Mouse (Mus musculus): Measurements from ENCODE around the gene Asb15. TPM values are rescaled to one million over a fixed set of nuclear protein-coding genes. Genes with fewer than 3 reads are reported as not detected.

The Asb15 gene
- polyA plus RNA-seq, 1 experiment, result not detected

DNA sequence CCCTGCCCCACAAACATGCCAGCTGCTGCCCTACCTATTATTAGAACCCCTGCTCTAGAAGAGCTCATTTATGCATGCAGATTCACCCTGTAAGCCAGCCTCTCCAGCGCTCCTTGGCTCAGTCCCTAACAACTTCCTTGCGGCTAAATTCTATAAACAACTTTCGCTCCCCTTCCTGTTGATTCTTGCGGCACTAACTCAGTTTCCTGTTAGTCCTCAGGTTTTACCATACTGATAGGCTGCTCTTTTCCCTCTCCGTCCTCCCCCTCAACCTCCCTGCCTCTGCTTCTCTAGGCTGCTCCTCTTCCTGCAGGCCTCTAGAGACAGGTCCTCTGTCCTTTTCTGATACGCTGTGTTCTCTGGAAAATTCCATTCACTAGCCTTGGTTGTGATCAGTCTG lies 43.2 kb downstream of the Asb15 start:
- no peak for TF ChIP-seq POLR2A (IDR thresholded peaks at IDR 0.05; ENCODE audit: borderline replicate concordance, control insufficient read depth, low read depth, low read length)
- no peak for TF ChIP-seq CTCF (IDR thresholded peaks at IDR 0.05; ENCODE audit: control insufficient read depth, insufficient read depth, low read length)
- H3K27ac ChIP-seq (ENCODE audit: control insufficient read depth, insufficient read depth, low read depth, low read length, poor library complexity), result no peak overlapping the region
- 49% methylated on average over 6 of the region's 6 CpGs for WGBS

GRCm38 (mm10) chr6:24572431-24572830 lies 44.5 kb downstream of the Asb15 start:
- Histone ChIP-seq H3K4me3 (replicated peaks; ENCODE audit: control insufficient read depth, low read depth, low read length) (no peak overlapping the region), H3K4me1 (ENCODE audit: control insufficient read depth, insufficient read depth, low read length) (no peaks in the 10 kb centered on the region), H3K27ac (ENCODE audit: control insufficient read depth, insufficient read depth, low read depth, low read length, poor library complexity) (no peak overlapping the region)
- WGBS, result 86% methylated on average over 14 of the region's 14 CpGs
- TF ChIP-seq POLR2A (IDR thresholded peaks at IDR 0.05; ENCODE audit: borderline replicate concordance, control insufficient read depth, low read depth, low read length), result no peak
- no peak for TF ChIP-seq CTCF (IDR thresholded peaks at IDR 0.05; ENCODE audit: control insufficient read depth, insufficient read depth, low read length)

More for the DNA sequence above, 43.2 kb downstream of the Asb15 start:
- Histone ChIP-seq H3K4me3 (replicated peaks; ENCODE audit: control insufficient read depth, low read depth, low read length) (no peak overlapping the region), H3K4me1 (ENCODE audit: control insufficient read depth, insufficient read depth, low read length) (no peaks in the 10 kb centered on the region)

GRCm38 (mm10) chr6:24573319-24573718 lies 45.4 kb downstream of the Asb15 start:
- H3K4me1 ChIP-seq (ENCODE audit: control insufficient read depth, insufficient read depth, low read length), result no peaks in the 10 kb centered on the region

DNA sequence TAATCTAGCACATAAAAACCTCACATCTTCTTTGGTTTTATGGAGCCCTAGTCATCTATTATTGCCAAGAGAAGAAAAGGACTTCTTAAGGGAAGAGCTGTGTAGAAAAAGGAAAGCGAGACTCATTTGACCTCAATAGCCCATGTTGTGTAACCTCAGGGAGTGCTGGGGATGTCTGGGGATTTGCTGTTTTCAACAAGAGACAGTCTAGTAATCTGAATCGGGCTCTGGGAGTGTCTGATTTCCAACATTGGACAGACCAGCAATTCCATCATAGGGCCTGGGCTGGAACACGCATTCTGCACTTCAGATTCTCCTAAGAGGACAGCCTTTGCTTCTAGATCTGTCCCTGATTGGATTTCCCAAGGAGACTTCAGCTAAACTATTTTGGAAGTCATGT lies 55.5 kb downstream of the Asb15 start:
- no peak overlapping the region for H3K27ac ChIP-seq (ENCODE audit: control insufficient read depth, insufficient read depth, low read depth, low read length, poor library complexity)
- TF ChIP-seq POLR2A (IDR thresholded peaks at IDR 0.05; ENCODE audit: borderline replicate concordance, control insufficient read depth, low read depth, low read length) (no peak), CTCF (IDR thresholded peaks at IDR 0.05; ENCODE audit: control insufficient read depth, insufficient read depth, low read length) (no peak)
- no peak overlapping the region for H3K4me3 ChIP-seq (replicated peaks; ENCODE audit: control insufficient read depth, low read depth, low read length)
- no peaks in the 10 kb centered on the region for H3K4me1 ChIP-seq (ENCODE audit: control insufficient read depth, insufficient read depth, low read length)
- 76% methylated on average over 3 of the region's 3 CpGs for WGBS

More at GRCm38 (mm10) chr6:24573319-24573718, 45.4 kb downstream of the Asb15 start:
- H3K4me3 ChIP-seq (replicated peaks; ENCODE audit: control insufficient read depth, low read depth, low read length), result no peak overlapping the region
- TF ChIP-seq POLR2A (IDR thresholded peaks at IDR 0.05; ENCODE audit: borderline replicate concordance, control insufficient read depth, low read depth, low read length) (no peak), CTCF (IDR thresholded peaks at IDR 0.05; ENCODE audit: control insufficient read depth, insufficient read depth, low read length) (no peak)
- H3K27ac ChIP-seq (ENCODE audit: control insufficient read depth, insufficient read depth, low read depth, low read length, poor library complexity), result no peak overlapping the region

DNA sequence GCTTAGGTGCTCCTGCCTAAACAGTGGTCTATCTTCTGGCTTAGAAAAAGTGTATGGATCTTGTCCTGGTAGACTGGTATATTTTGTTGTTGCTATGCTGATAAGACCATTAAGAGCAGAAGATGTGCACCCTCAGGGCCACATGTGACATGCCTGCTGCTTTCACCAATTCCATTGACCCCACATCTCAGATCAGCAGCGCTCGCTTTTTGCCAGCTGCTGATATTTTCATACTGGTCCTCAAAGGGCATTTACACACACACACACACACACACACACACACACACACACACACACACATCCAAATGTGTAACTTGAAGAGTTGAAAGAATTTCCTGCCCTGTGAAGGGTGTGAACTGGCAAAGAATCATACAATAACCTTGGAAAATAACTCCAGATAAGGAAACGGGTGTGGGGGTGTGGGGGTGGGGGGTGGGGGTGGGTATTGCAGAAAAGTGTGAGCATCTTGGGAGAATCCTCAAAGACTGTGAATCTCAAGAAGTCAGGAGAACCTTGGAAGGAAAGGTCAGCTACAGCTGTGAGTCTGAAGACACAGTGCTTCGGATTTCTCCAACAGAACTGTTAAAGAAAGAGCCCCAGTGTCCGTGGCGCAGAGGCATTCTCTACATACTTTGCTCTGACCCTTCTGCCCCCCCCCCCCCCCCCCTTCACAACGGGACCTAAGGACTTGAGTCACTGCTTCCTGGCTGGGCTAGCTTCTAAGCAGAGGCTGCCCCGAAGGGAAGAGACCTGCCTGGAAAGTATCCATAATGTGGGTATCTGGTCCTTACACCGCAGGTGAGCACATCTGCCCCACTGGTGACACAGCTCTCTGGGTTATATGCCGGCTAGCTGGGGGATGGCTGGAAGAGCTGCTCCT lies 57.7 kb downstream of the Asb15 start:
- H3K4me1 ChIP-seq (ENCODE audit: control insufficient read depth, insufficient read depth, low read length), result no peaks in the 10 kb centered on the region
- no peak overlapping the region for H3K27ac ChIP-seq (ENCODE audit: control insufficient read depth, insufficient read depth, low read depth, low read length, poor library complexity)
- TF ChIP-seq POLR2A (IDR thresholded peaks at IDR 0.05; ENCODE audit: borderline replicate concordance, control insufficient read depth, low read depth, low read length), result no peak
- no peak for TF ChIP-seq CTCF (IDR thresholded peaks at IDR 0.05; ENCODE audit: control insufficient read depth, insufficient read depth, low read length)
- WGBS, result 67% methylated on average over 10 of the region's 10 CpGs
- no peak overlapping the region for H3K4me3 ChIP-seq (replicated peaks; ENCODE audit: control insufficient read depth, low read depth, low read length)

GRCm38 (mm10) chr6:24586885-24587284 lies 58.9 kb downstream of the Asb15 start:
- H3K27ac ChIP-seq (ENCODE audit: control insufficient read depth, insufficient read depth, low read depth, low read length, poor library complexity), result no peak overlapping the region
- 51% methylated on average over 3 of the region's 3 CpGs for WGBS
- no peak overlapping the region for H3K4me3 ChIP-seq (replicated peaks; ENCODE audit: control insufficient read depth, low read depth, low read length)
- TF ChIP-seq CTCF (IDR thresholded peaks at IDR 0.05; ENCODE audit: control insufficient read depth, insufficient read depth, low read length), result no peak
- TF ChIP-seq POLR2A (IDR thresholded peaks at IDR 0.05; ENCODE audit: borderline replicate concordance, control insufficient read depth, low read depth, low read length), result no peak
- H3K4me1 ChIP-seq (ENCODE audit: control insufficient read depth, insufficient read depth, low read length), result no peaks in the 10 kb centered on the region

GRCm38 (mm10) chr6:24590282-24590681 lies 62.3 kb downstream of the Asb15 start:
- 79% methylated on average over 5 of the region's 5 CpGs for WGBS
- H3K27ac ChIP-seq (ENCODE audit: control insufficient read depth, insufficient read depth, low read depth, low read length, poor library complexity), result no peak overlapping the region
- TF ChIP-seq CTCF (IDR thresholded peaks at IDR 0.05; ENCODE audit: control insufficient read depth, insufficient read depth, low read length), result no peak
- TF ChIP-seq POLR2A (IDR thresholded peaks at IDR 0.05; ENCODE audit: borderline replicate concordance, control insufficient read depth, low read depth, low read length), result no peak
- no peak overlapping the region for H3K4me3 ChIP-seq (replicated peaks; ENCODE audit: control insufficient read depth, low read depth, low read length)
- no peaks in the 10 kb centered on the region for H3K4me1 ChIP-seq (ENCODE audit: control insufficient read depth, insufficient read depth, low read length)

DNA sequence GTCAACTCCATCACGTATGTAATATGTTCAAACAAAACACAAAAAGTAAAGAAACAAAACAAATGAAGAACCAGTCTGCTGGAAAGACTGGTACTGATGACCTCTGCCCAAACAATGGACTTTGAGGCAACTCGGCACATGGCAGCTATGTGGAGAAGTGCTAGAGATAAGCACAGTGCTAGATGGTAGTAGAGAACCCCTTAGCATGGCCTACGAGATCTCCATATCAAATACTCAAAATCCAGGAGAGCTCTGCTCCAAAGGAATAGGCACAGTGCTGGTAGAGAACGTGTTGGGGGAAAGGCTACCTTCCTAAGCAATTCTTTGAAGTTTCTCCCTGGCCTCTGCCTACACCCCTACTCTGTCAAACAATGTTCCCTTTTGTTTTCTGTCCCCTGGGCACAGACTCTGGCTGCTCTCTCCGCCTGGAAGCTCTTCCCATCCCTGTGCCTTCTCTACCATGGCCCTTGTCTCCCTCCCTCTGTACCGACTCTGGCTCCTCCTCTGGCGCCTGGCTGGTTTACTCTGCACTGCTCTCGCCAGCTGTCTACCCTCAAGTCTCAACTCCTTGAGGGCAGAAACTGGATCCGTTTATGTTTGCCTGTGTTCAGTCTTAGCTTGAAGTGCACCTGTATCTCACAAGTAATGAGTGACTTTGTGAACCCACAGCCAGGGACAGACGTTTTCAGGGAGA lies 63.7 kb downstream of the Asb15 start:
- Histone ChIP-seq H3K27ac (ENCODE audit: control insufficient read depth, insufficient read depth, low read depth, low read length, poor library complexity) (no peak overlapping the region), H3K4me3 (replicated peaks; ENCODE audit: control insufficient read depth, low read depth, low read length) (no peak overlapping the region), H3K4me1 (ENCODE audit: control insufficient read depth, insufficient read depth, low read length) (no peaks in the 10 kb centered on the region)
- WGBS, result 75% methylated on average over 10 of the region's 10 CpGs
- no peak for TF ChIP-seq POLR2A (IDR thresholded peaks at IDR 0.05; ENCODE audit: borderline replicate concordance, control insufficient read depth, low read depth, low read length)
